Mouse (Mus musculus): ENCODE measurements around the gene Mical3. TPM values are rescaled to one million over a fixed set of nuclear protein-coding genes. Genes with fewer than 3 reads are reported as not detected.

Mical3 gene
- total RNA-seq, 2 experiments from 2014 or later, result 45.6 to 53.0 TPM

DNA sequence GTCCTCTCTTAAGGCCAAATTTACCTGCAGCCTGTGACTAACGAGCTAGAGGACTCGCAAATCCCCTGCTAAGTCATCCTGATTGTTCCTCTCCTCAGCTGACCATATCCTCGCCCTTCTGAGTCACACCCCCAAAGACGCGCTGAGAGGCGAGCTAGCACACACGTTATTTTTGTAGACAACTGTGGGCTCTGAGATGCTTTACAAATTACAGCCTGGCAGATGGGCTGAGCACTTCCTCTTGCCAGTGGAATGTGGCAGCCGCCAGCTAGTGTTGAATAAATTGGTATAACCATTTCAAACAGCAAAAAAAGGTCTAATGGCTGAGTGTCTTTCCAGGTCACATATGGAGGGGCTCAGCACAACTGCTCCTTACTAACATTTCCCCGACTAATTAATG lies 91.5 kb downstream of the Mical3 start:
- no peak for DNase-seq
- intact Hi-C loops (cut with DNase I; ENCODE audit: low total_unique reads), result no loop called here

GRCm38 (mm10) chr6:121037086-121037485 lies 93.7 kb downstream of the Mical3 start:
- no peak for DNase-seq
- intact Hi-C loops (cut with DNase I; ENCODE audit: low total_unique reads), result no loop called here

DNA sequence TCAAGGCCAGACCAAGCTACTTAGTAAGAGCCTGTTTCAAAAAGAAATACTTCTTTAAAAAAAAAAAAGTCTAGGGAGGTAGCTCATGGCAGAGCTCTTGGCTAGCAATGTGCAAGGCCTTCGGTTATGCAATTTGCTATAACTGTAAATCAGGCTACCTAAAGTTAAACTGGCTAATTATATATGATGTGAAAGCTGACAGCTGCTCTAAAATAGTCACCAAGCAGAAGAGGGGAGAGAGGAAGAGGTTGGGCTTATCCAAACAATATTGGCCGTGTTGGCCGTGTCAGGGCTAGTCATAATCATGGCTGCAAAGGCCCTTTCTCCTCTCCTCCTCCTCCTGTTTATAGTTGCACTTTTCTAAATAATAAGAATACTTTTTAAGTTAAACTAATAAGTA lies 94.9 kb downstream of the Mical3 start:
- intact Hi-C loops (cut with DNase I; ENCODE audit: low total_unique reads), result no loop called here
- no peak for DNase-seq

- intact Hi-C loops (cut with DNase I; ENCODE audit: low total_unique reads), result no loop called here
- no peak for DNase-seq
Observed at GRCm38 (mm10) chr6:121035268-121035667, 95.5 kb downstream of the Mical3 start.

GRCm38 (mm10) chr6:121033250-121033649 lies 97.5 kb downstream of the Mical3 start:
- intact Hi-C loops (cut with DNase I; ENCODE audit: low total_unique reads), result no loop called here
- no peak for DNase-seq

- intact Hi-C loops (cut with DNase I; ENCODE audit: low total_unique reads), result no loop called here
- no peak for DNase-seq
Observed at GRCm38 (mm10) chr6:121031370-121031769, 99.4 kb downstream of the Mical3 start.

- intact Hi-C loops (cut with DNase I; ENCODE audit: low total_unique reads), result no loop called here
- DNase-seq, result no peak
Observed at GRCm38 (mm10) chr6:121029897-121030589, 100.8 kb downstream of the Mical3 start.

- DNase-seq, result no peak
- intact Hi-C loops (cut with DNase I; ENCODE audit: low total_unique reads), result no loop called here
Observed at GRCm38 (mm10) chr6:121028514-121028913, 102.3 kb downstream of the Mical3 start.

DNA sequence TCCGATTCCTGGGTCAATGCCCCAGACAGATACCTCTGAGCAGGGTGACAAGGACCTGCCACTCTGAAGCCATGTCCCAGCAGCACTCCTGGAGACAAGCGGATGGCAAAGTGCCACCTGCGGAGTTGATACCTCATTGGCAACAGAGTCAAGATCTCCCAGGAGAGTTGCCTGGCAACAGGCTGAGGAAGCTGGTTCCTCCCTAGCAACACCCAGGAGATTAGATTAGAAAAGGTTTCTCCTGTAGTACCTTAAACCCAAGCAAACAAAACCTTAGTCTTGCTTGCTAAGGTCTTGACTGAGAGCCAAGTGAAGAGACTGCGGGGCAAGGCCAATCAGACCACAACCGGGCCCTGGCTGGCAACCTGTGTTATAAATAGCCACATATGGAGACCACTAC lies 103.5 kb downstream of the Mical3 start:
- peak; percentile 56 for DNase-seq
- intact Hi-C loops (cut with DNase I; ENCODE audit: low total_unique reads), result no loop called here

DNA sequence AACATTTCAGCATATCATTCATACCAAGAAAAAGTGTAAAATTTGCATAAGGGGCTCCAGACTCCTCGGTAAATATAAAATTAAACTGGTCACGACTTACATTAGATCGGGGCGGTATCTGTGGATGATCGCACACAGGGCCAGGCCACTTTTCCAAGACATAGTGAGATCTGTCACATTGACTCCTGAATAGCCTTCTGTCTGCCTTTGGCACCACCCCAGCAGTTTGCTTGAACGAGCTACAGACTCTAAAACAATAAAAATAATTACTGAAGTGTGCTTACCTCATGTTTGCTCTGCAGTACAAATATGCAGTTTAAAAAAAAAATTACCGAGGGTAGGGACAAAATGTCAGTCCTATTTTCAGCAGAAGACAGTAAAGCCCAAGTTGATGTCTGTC lies 103.9 kb downstream of the Mical3 start:
- DNase-seq, result no peak
- intact Hi-C loops (cut with DNase I; ENCODE audit: low total_unique reads), result no loop called here

- intact Hi-C loops (cut with DNase I; ENCODE audit: low total_unique reads), result no loop called here
Observed at GRCm38 (mm10) chr6:121026019-121026584, 104.7 kb downstream of the Mical3 start.

GRCm38 (mm10) chr6:121018147-121018546 lies 112.7 kb downstream of the Mical3 start:
- intact Hi-C loops (cut with DNase I; ENCODE audit: low total_unique reads), result loop anchor here (10.0 kb wide), 1 partner anchor 107 kb away; no protein-coding TSS in a partner anchor
- DNase-seq, result no peak

More at GRCm38 (mm10) chr6:121026019-121026584, 104.7 kb downstream of the Mical3 start:
- DNase-seq, result no peak

DNA sequence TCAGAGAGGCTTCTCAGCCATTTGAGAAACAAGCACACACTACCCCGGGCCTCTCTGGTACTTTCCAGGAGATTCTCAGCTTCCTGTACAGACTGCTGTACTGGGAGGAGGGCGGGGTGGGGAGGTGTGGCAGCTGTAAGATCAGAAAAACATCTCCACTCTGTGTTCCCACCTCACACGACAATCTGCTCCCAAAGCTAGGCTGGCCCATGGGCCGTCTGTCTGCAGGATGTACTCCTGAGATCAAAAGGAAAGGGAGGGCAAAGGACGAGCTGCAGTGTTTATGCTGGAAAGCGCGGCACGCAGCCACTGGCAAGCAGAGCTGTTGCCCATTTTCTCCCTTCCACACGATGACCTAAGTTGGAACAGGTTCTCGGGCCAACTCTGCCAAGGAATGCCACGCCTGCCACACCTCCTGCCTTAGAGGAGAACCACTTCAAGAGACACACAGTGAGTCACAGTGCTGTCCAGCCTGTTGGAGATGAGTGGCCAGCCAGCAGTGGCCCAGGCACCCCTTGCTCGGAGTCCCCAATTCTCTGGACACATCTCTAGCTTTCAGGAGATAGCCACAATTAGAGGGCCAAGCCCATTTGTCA lies 113.3 kb downstream of the Mical3 start:
- peak; percentile 66 for DNase-seq
- intact Hi-C loops (cut with DNase I; ENCODE audit: low total_unique reads), result loop anchor here (10.0 kb wide), 1 partner anchor 107 kb away; no protein-coding TSS in a partner anchor

DNA sequence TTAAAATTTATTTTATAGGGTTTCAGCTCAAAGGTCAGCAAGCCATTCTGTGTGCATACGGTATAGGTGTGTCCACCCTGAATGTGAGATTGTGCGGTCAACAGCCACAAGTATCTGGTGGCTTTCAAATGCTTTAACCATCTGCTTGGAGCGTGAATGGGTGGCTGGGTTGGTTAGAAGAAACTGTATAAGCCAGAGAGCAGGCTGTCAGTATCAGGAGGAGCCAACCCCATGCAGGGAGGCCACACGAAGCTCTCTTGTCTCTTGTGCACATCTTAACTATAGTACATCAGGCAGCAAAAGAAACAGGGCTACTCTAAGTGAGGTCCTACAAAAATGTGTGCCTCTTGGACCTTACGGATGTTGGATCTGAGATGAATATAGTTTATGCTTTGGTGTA lies 114.7 kb downstream of the Mical3 start:
- intact Hi-C loops (cut with DNase I; ENCODE audit: low total_unique reads), result loop anchor here (10.0 kb wide), 1 partner anchor 109 kb away; no protein-coding TSS in a partner anchor
- no peak for DNase-seq

DNA sequence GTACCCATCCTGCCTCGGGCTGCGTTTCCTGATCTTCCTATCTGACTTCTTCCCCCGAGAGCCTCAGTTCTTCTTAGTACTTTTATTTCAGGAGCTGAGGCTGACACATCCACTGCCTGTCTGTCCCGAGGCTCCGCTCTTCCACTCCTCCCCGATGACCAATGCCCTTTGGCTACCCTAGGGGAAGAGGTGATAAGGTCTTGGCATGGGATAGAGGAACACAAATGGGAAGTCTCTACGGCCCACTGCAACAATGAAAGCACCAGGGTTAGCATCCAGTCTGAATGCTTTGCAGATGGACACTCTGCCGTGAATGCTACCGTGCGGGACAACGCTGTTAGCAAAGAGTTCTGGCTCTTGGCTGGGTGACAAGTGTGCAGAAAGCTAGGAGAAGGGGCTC lies 116.5 kb downstream of the Mical3 start:
- intact Hi-C loops (cut with DNase I; ENCODE audit: low total_unique reads), result loop anchor here (10.0 kb wide), 1 partner anchor 110 kb away; no protein-coding TSS in a partner anchor
- DNase-seq, result no peak

- intact Hi-C loops (cut with DNase I; ENCODE audit: low total_unique reads), result loop anchor here (10.0 kb wide), 1 partner anchor 111 kb away; no protein-coding TSS in a partner anchor
- peak; percentile 70 for DNase-seq
Observed at GRCm38 (mm10) chr6:121013750-121014149, 117.0 kb downstream of the Mical3 start.

DNA sequence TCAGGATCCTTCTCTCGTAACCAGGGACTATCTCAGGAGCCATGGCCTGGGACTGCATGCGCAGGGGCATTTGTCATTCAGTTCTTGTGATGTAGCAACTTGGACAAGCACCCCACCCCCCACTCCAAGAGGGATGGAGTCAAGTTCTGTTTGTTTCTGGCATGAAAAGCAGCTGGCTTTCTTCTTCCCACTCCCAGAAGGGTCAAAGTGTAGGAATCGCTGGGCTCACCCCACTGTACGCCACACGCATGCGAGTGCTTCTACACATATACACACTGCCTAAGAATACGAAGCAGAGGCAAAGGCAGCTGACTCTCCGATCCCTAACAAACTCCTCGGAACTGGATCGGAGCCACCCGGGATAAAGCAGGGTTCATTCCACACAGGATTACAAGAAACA lies 119.1 kb downstream of the Mical3 start:
- DNase-seq, result no peak

DNA sequence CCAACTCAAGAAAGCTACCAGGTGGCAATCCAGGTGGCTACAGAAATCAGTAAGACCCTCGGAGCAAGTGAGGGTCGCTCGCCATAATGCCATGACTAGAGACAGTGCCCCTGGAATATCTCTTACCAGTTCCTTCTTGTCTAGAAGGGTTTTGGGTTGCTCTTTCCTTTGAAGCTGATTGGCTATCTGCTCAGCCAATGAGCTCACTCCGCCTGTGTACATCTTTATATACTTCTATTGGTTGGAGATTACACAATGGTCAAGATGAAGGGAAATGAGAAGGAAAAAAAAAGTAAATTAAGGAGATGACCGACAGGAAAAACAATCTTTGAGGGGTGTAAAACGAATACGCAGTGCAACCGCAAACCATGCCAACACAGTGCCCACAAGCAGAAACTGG lies 121.1 kb downstream of the Mical3 start:
- intact Hi-C loops (cut with DNase I; ENCODE audit: low total_unique reads), result loop anchor here (10.0 kb wide), 1 partner anchor 115 kb away; no protein-coding TSS in a partner anchor
- DNase-seq, result no peak

More for the DNA sequence above, 119.1 kb downstream of the Mical3 start:
- intact Hi-C loops (cut with DNase I; ENCODE audit: low total_unique reads), result loop anchor here (10.0 kb wide), 1 partner anchor 113 kb away; no protein-coding TSS in a partner anchor

- no peak for DNase-seq
- intact Hi-C loops (cut with DNase I; ENCODE audit: low total_unique reads), result no loop called here
Observed at GRCm38 (mm10) chr6:121004959-121005358, 125.8 kb downstream of the Mical3 start.

GRCm38 (mm10) chr6:121002952-121003351 lies 127.8 kb downstream of the Mical3 start:
- intact Hi-C loops (cut with DNase I; ENCODE audit: low total_unique reads), result no loop called here

More at GRCm38 (mm10) chr6:121002952-121003351, 127.8 kb downstream of the Mical3 start:
- DNase-seq, result no peak

Data from gastrocnemius, postnatal 14 days (tissue).